Mouse (Mus musculus) CH12.LX (cell line): Measurements from ENCODE around the gene Hist2h4. TPM values are rescaled to one million over a fixed set of nuclear protein-coding genes. Genes with fewer than 3 reads are reported as not detected.

ENCODE experiments used
- DNase-seq: peaks from one replicate; pipeline ENCODE4 v3.0.0-alpha.2; 2013; ENCODE audit errors: extremely low read depth
- H3K27ac ChIP-seq: 2 replicates; pipeline ENCODE4 v1.5.1; 2012; ENCODE audit warnings: low read depth, mild to moderate bottlenecking, control low read depth, moderate library complexity; ENCODE audit not compliant: insufficient read depth
- H3K27me3 ChIP-seq: replicated peaks from 2 replicates; pipeline ENCODE3; 2012; ENCODE audit warnings: inconsistent platforms
- H3K36me3 ChIP-seq, 2 experiments: replicated peaks in 1 of 2; 2 replicates each; pipeline versions ENCODE3 to v1.6.1; 2012; ENCODE audit warnings: inconsistent platforms in 1 of 2, low read length in 1 of 2, mild to moderate bottlenecking in 1 of 2, mixed read lengths in 1 of 2, moderate library complexity in 1 of 2; ENCODE audit not compliant: control insufficient read depth in 1 of 2, insufficient read depth in 1 of 2
- H3K4me1 ChIP-seq, 2 experiments: 2 replicates each; pipeline ENCODE4 v1.6.1; 2012; ENCODE audit warnings: inconsistent platforms in 1 of 2, moderate library complexity in 1 of 2; ENCODE audit not compliant: insufficient read depth in 2 of 2, control insufficient read depth in 1 of 2
- H3K4me2 ChIP-seq: 2 replicates; pipeline ENCODE4 v1.6.1; 2012; ENCODE audit warnings: low read depth, mild to moderate bottlenecking, control low read depth; ENCODE audit not compliant: poor library complexity, insufficient read depth, severe bottlenecking
- H3K4me3 ChIP-seq, 3 experiments: fragments of 150-350 bp in 1 of 3; sonication (generic) in 1 of 3; replicated peaks in 1 of 3; 2 replicates each; pipeline versions ENCODE3 to v1.5.1; 2011 to 2012; ENCODE audit warnings: low read depth in 2 of 3, low read length in 2 of 3, mild to moderate bottlenecking in 2 of 3, moderate library complexity in 2 of 3, control low read depth in 1 of 3, improper control_type of control experiment in 1 of 3, inconsistent platforms in 1 of 3, mixed read lengths in 1 of 3; ENCODE audit not compliant: poor library complexity in 1 of 3
- H3K79me2 ChIP-seq: replicated peaks from 2 replicates; pipeline ENCODE4 v1.6.1; 2012; ENCODE audit warnings: mild to moderate bottlenecking, moderate library complexity; ENCODE audit not compliant: control insufficient read depth, poor library complexity, insufficient read depth, severe bottlenecking; ENCODE audit errors: extremely low read depth
- H3K9ac ChIP-seq: 2 replicates; pipeline ENCODE4 v1.6.1; 2012; ENCODE audit warnings: low read depth, mild to moderate bottlenecking, control low read depth, moderate library complexity; ENCODE audit not compliant: insufficient read depth
- H3K9me3 ChIP-seq: replicated peaks from 2 replicates; pipeline ENCODE3; 2012; ENCODE audit warnings: low read length, inconsistent platforms, mixed read lengths
- BHLHE40 ChIP-seq: IDR thresholded peaks from 2 replicates; pipeline ENCODE4 v1.6.1; 2011; ENCODE audit warnings: mild to moderate bottlenecking, low read depth, low read length, improper control_type of control experiment
- CHD1 ChIP-seq: IDR thresholded peaks from 2 replicates; pipeline ENCODE4 v1.6.1; 2012; ENCODE audit warnings: low read depth, low read length, improper control_type of control experiment, inconsistent platforms
- CHD2 ChIP-seq: IDR thresholded peaks from 2 replicates; pipeline ENCODE4 v1.6.1; 2011; ENCODE audit warnings: low read length, improper control_type of control experiment
- CTCF ChIP-seq, 2 experiments: IDR thresholded peaks in 1 of 2; conservative IDR thresholded peaks in 1 of 2; 2 replicates each; pipeline ENCODE4 v1.5.1; 2011 to 2012; ENCODE audit warnings: low read depth in 2 of 2, low read length in 2 of 2, improper control_type of control experiment in 1 of 2, inconsistent platforms in 1 of 2, mild to moderate bottlenecking in 1 of 2, moderate library complexity in 1 of 2
- E2F4 ChIP-seq: IDR thresholded peaks from 2 replicates; pipeline ENCODE4 v1.6.1; 2011; ENCODE audit warnings: low read depth, low read length, improper control_type of control experiment; ENCODE audit not compliant: insufficient replicate concordance
- ELF1 ChIP-seq: IDR thresholded peaks from 2 replicates; pipeline ENCODE4 v1.6.1; 2014; ENCODE audit warnings: low read depth, mild to moderate bottlenecking, inconsistent platforms, low read length, improper control_type of control experiment
- EP300 ChIP-seq: IDR thresholded peaks from 2 replicates; pipeline ENCODE4 v1.6.1; 2011; ENCODE audit warnings: low read length, improper control_type of control experiment
- ETS1 ChIP-seq: conservative IDR thresholded peaks from 2 replicates; pipeline ENCODE4 v1.6.1; 2012; ENCODE audit warnings: low read depth, mild to moderate bottlenecking, inconsistent platforms, low read length, improper control_type of control experiment, moderate library complexity
- GABPA ChIP-seq: IDR thresholded peaks from 2 replicates; pipeline ENCODE4 v1.6.1; 2012; ENCODE audit warnings: low read depth, low read length, improper control_type of control experiment, inconsistent platforms; ENCODE audit not compliant: insufficient replicate concordance
- HCFC1 ChIP-seq: IDR thresholded peaks from 2 replicates; pipeline ENCODE4 v1.6.1; 2012; ENCODE audit warnings: low read depth, mild to moderate bottlenecking, inconsistent platforms, low read length, improper control_type of control experiment
- JUN ChIP-seq: IDR thresholded peaks from 2 replicates; pipeline ENCODE4 v1.6.1; 2011; ENCODE audit warnings: low read depth, mild to moderate bottlenecking, low read length, improper control_type of control experiment, moderate library complexity; ENCODE audit not compliant: insufficient read depth
- JUND ChIP-seq: conservative IDR thresholded peaks from 2 replicates; pipeline ENCODE4 v1.6.1; 2011; ENCODE audit warnings: low read depth, low read length, improper control_type of control experiment
- KAT2A ChIP-seq: IDR thresholded peaks from 2 replicates; pipeline ENCODE4 v1.6.1; 2012; ENCODE audit warnings: low read length, improper control_type of control experiment, inconsistent platforms; ENCODE audit not compliant: insufficient replicate concordance
- MAFK ChIP-seq: IDR thresholded peaks from 2 replicates; pipeline ENCODE4 v1.6.1; 2011; ENCODE audit warnings: low read length, improper control_type of control experiment; ENCODE audit not compliant: insufficient replicate concordance
- MAX ChIP-seq: IDR thresholded peaks from 2 replicates; pipeline ENCODE4 v1.6.1; 2011; ENCODE audit warnings: low read length, improper control_type of control experiment
- MAZ ChIP-seq: IDR thresholded peaks from 2 replicates; pipeline ENCODE4 v1.6.1; 2012; ENCODE audit warnings: low read depth, mild to moderate bottlenecking, inconsistent platforms, low read length, improper control_type of control experiment, moderate library complexity
- MEF2A ChIP-seq: IDR thresholded peaks from 2 replicates; pipeline ENCODE4 v1.6.1; 2014; ENCODE audit warnings: low read depth, mild to moderate bottlenecking, inconsistent platforms, low read length, improper control_type of control experiment, borderline replicate concordance
- MXI1 ChIP-seq: IDR thresholded peaks from 2 replicates; pipeline ENCODE4 v1.6.1; 2011; ENCODE audit warnings: mild to moderate bottlenecking, low read depth, low read length, improper control_type of control experiment
- MYC ChIP-seq: IDR thresholded peaks from 2 replicates; pipeline ENCODE4 v1.6.1; 2011; ENCODE audit warnings: low read depth, mild to moderate bottlenecking, improper control_type of control experiment, low read length
- NELFE ChIP-seq: IDR thresholded peaks from 2 replicates; pipeline ENCODE4 v1.6.1; 2011; ENCODE audit warnings: low read depth, low read length, improper control_type of control experiment
- NRF1 ChIP-seq: IDR thresholded peaks from 2 replicates; pipeline ENCODE4 v1.6.1; 2014; ENCODE audit warnings: low read depth, mild to moderate bottlenecking, inconsistent platforms, low read length, improper control_type of control experiment, moderate library complexity
- PAX5 ChIP-seq: IDR thresholded peaks from 2 replicates; pipeline ENCODE4 v1.6.1; 2012; ENCODE audit warnings: low read length, inconsistent platforms, mixed read lengths
- POLR2A ChIP-seq: IDR thresholded peaks from 2 replicates; pipeline ENCODE4 v1.6.1; 2011; ENCODE audit warnings: low read depth, mild to moderate bottlenecking, improper control_type of control experiment, low read length
- RAD21 ChIP-seq: IDR thresholded peaks from 2 replicates; pipeline ENCODE4 v1.6.1; 2011; ENCODE audit warnings: low read depth, mild to moderate bottlenecking, low read length, improper control_type of control experiment, moderate library complexity
- RCOR1 ChIP-seq: conservative IDR thresholded peaks from 2 replicates; pipeline ENCODE4 v1.6.1; 2012; ENCODE audit warnings: low read depth, mild to moderate bottlenecking, inconsistent platforms, low read length, improper control_type of control experiment
- SIN3A ChIP-seq: IDR thresholded peaks from 2 replicates; pipeline ENCODE4 v1.6.1; 2012; ENCODE audit warnings: low read length, improper control_type of control experiment, inconsistent platforms
- SMC3 ChIP-seq: IDR thresholded peaks from 2 replicates; pipeline ENCODE4 v1.6.1; 2011; ENCODE audit warnings: low read depth, low read length, improper control_type of control experiment
- TBP ChIP-seq: conservative IDR thresholded peaks from 2 replicates; pipeline ENCODE4 v1.6.1; 2011; ENCODE audit warnings: low read depth, low read length, improper control_type of control experiment
- TCF12 ChIP-seq: IDR thresholded peaks from 2 replicates; pipeline ENCODE4 v1.6.1; 2014; ENCODE audit warnings: low read depth, mild to moderate bottlenecking, inconsistent platforms, low read length, improper control_type of control experiment
- ZC3H11A ChIP-seq: IDR thresholded peaks from 2 replicates; pipeline ENCODE4 v1.6.1; 2012; ENCODE audit warnings: low read depth, mild to moderate bottlenecking, inconsistent platforms, low read length, improper control_type of control experiment
- ZKSCAN1 ChIP-seq: IDR thresholded peaks from 2 replicates; pipeline ENCODE4 v1.6.1; 2012; ENCODE audit warnings: low read depth, inconsistent platforms, low read length, improper control_type of control experiment, borderline replicate concordance
- ZNF384 ChIP-seq: IDR thresholded peaks from 2 replicates; pipeline ENCODE4 v1.6.1; 2012; ENCODE audit warnings: low read depth, low read length, improper control_type of control experiment, inconsistent platforms
- dilution Hi-C: fragments of 300-500 bp; cut with MboI; formaldehyde crosslinking; loops from 2 replicates; pipeline ENCODE4 v1.14.3; 2020; ENCODE audit warnings: low sequenced_read_pairs; ENCODE audit not compliant: extremely low pct_unique_long_range_greater_than_20kb, extremely low pct_ligation_motif_present
- in situ Hi-C: fragments of 300-500 bp; cut with MboI; formaldehyde crosslinking; loops from 3 replicates; pipeline ENCODE4 v1.14.3; 2019; ENCODE audit warnings: low sequenced_read_pairs, low pct_ligation_motif_present, low pct_unique_long_range_greater_than_20kb, mixed read lengths
- polyA plus RNA-seq: library from polyadenylated mRNA; unstranded; fragments of >175 nt; gene quantifications from 2 replicates; pipeline ENCODE4 v1.2.1, GENCODE M21; 2012; ENCODE audit warnings: low read depth; ENCODE audit not compliant: insufficient read length
- total RNA-seq, 2 experiments: library from RNA; depleted of rRNA; stranded (reverse); fragments of 300-350 nt in 1 of 2; fragments of >200 nt in 1 of 2; gene quantifications; 2 replicates each; pipeline ENCODE4 v1.2.3; 2012 to 2014

Gene Hist2h4
- total and polyA plus RNA-seq, 3 experiments = 0.91 to 116 (median 2.5) TPM

GRCm38 (mm10) chr3:96219661-96220130 lies 43.4 kb downstream of the Hist2h4 start, which contains the start of the genes Bola1 and Hist2h2ab (continued):
- peak; percentile 31; the same call in 1 of the 2 replicates for TF ChIP-seq BHLHE40
- TF ChIP-seq SIN3A = peak; percentile 64; the same call in 1 of the 2 replicates
- TF ChIP-seq RCOR1 = peak; percentile 88; the same call in 1 of the 2 replicates
- 0 out of 2 replicates have a peak, but pooled peaks have one; percentile 54 for TF ChIP-seq E2F4
- no peak for TF ChIP-seq RAD21
- TF ChIP-seq POLR2A = peak; percentile 89
- TF ChIP-seq ZC3H11A = no peak
- peak; percentile 68 for TF ChIP-seq HCFC1
- TF ChIP-seq EP300 = peak; percentile 41; the same call in 1 of the 2 replicates
- 0 out of 2 replicates have a peak, but pooled peaks have one; percentile 18 for TF ChIP-seq MEF2A
- TF ChIP-seq JUND = 0 out of 2 replicates have a peak, but pooled peaks have one; percentile 7
- TF ChIP-seq MXI1 = peak; percentile 85
- peak; percentile 9; the same call in 1 of the 2 replicates for TF ChIP-seq ETS1
- peak; percentile 75 for TF ChIP-seq NRF1
- no peak for TF ChIP-seq GABPA
- TF ChIP-seq MAZ = peak; percentile 88
- TF ChIP-seq JUN = no peak
- TF ChIP-seq CHD1 = peak; percentile 42; the same call in 1 of the 2 replicates
- no peak for TF ChIP-seq PAX5
- no peak for TF ChIP-seq SMC3
- TF ChIP-seq KAT2A = 0 out of 2 replicates have a peak, but pooled peaks have one; percentile 59
- TF ChIP-seq CTCF (conservative IDR thresholded peaks at IDR 0.05 in 1 of 2, IDR thresholded peaks at IDR 0.05 in 1 of 2; ENCODE audit: low read depth in 2 of 2, low read length in 2 of 2) = no peak

GRCm38 (mm10) chr3:96219191-96219641 lies 43.9 kb downstream of the Hist2h4 start:
- peak; percentile 71 for DNase-seq

More at GRCm38 (mm10) chr3:96219191-96219641, 43.9 kb downstream of the Hist2h4 start:
- H3K4me1 ChIP-seq = peaks cover 2 to 27% of the 10 kb centered on the region in 2 experiments; a peak in 3 of 4 replicates
- dilution Hi-C loops = no loop called here
- H3K79me2 ChIP-seq = peaks cover 14% of the 10 kb centered on the region
- no peaks in the 10 kb centered on the region for H3K9me3 ChIP-seq
- in situ Hi-C loops = no loop called here
- peak overlapping the region; percentile 62 to 75 (median 73) for H3K4me3 ChIP-seq
- H3K9ac ChIP-seq = peak overlapping the region; percentile 99
- no peaks in the 10 kb centered on the region for H3K27me3 ChIP-seq
- H3K27ac ChIP-seq = peak overlapping the region; percentile 42; the same call in 1 of the 2 replicates
- H3K4me2 ChIP-seq = peak overlapping the region; percentile 86
- TF ChIP-seq MAFK (no peak), CHD2 (0 out of 2 replicates have a peak, but pooled peaks have one; percentile 3), RAD21 (peak; percentile 71), ZKSCAN1 (no peak), ELF1 (no peak), ETS1 (no peak; the same call in 1 of the 2 replicates), MYC (no peak), POLR2A (no peak; the same call in 1 of the 2 replicates), SMC3 (peak; percentile 59), JUN (no peak), CTCF (conservative IDR thresholded peaks at IDR 0.05 in 1 of 2, IDR thresholded peaks at IDR 0.05 in 1 of 2; ENCODE audit: low read depth in 2 of 2, low read length in 2 of 2) (peak in 1 of 2 experiments; percentile 72; a peak in 2 of 4 replicates), TBP (no peak), TCF12 (no peak), MAX (no peak), CHD1 (peak; percentile 8; the same call in 1 of the 2 replicates), E2F4 (no peak), ZNF384 (no peak), NELFE (no peak)
- H3K36me3 ChIP-seq = no peaks in the 10 kb centered on the region
